Mouse (Mus musculus) midbrain, embryonic 12.5 days (tissue): ENCODE results near the gene Ccdc150. TPM values are rescaled to one million over a fixed set of nuclear protein-coding genes. Genes with fewer than 3 reads are reported as not detected.

Experiments used
- ATAC-seq: fragments of 200-750 bp; cut with Nextera tagmentation; 2 replicates; pipeline ENCODE4 v1.8.0; 2017; ENCODE audit warnings: low read depth, moderate TSS enrichment, moderate library complexity; ENCODE audit not compliant: low FRiP score
- H3K27ac ChIP-seq: fragments of 300-500 bp; sonication (generic); replicated peaks from 2 replicates; pipeline ENCODE4 v1.5.1; 2016; ENCODE audit warnings: mild to moderate bottlenecking
- H3K27me3 ChIP-seq: fragments of 300-500 bp; sonication (generic); 2 replicates; pipeline ENCODE4 v1.6.1; 2016; ENCODE audit warnings: mild to moderate bottlenecking
- H3K36me3 ChIP-seq: fragments of 300-500 bp; sonication (generic); 2 replicates; pipeline ENCODE4 v1.6.1; 2016
- H3K4me1 ChIP-seq: fragments of 300-500 bp; sonication (generic); 2 replicates; pipeline ENCODE4 v1.6.1; 2016
- H3K4me2 ChIP-seq: fragments of 300-500 bp; sonication (generic); replicated peaks from 2 replicates; pipeline ENCODE4 v1.6.1; 2016; ENCODE audit warnings: mild to moderate bottlenecking, moderate library complexity
- H3K4me3 ChIP-seq: fragments of 300-500 bp; sonication (generic); 2 replicates; pipeline ENCODE4 v1.5.1; 2016; ENCODE audit warnings: mild to moderate bottlenecking
- H3K9ac ChIP-seq: fragments of 300-500 bp; sonication (generic); replicated peaks from 2 replicates; pipeline ENCODE4 v1.6.1; 2016; ENCODE audit warnings: mild to moderate bottlenecking, moderate library complexity
- H3K9me3 ChIP-seq: fragments of 300-500 bp; sonication (generic); 2 replicates; pipeline ENCODE4 v1.6.1; 2016; ENCODE audit warnings: mild to moderate bottlenecking
- WGBS: fragments of 180-500 bp; shearing (Covaris S2); methylation state at CpG from one replicate; pipeline ENCODE4 v1.1.7; 2016; 5-methylcytosine and 5-hydroxymethylcytosine counted together
- polyA plus RNA-seq: library from polyadenylated mRNA; unstranded; fragments of >200 nt; fragmentation: Nextera tagmentation; extraction: Ambion mirVana; gene quantifications from 2 replicates; pipeline ENCODE4 v1.2.1, GENCODE M21; 2016

Ccdc150 gene
- polyA plus RNA-seq = 0.40 and 0.63 TPM in 2 replicates

- H3K27me3 ChIP-seq = no peaks in the 10 kb centered on the region
- peak within 1 kb of the TSS; percentile 73 for H3K4me2 ChIP-seq
- no peaks in the 10 kb centered on the region for H3K36me3 ChIP-seq
- 19% methylated on average over 33 of the region's 33 CpGs for WGBS
- H3K4me1 ChIP-seq = peaks cover 8% of the 10 kb centered on the region
- H3K4me3 ChIP-seq = peak within 1 kb of the TSS; percentile 63
- peak within 1 kb of the TSS; percentile 54; the same call in 1 of the 2 replicates for H3K9ac ChIP-seq
- ATAC-seq = peak; percentile 100
- no peaks in the 10 kb centered on the region for H3K9me3 ChIP-seq
- H3K27ac ChIP-seq = no peak within 1 kb of the TSS
Observed at GRCm38 (mm10) chr1:54250158-54250866, at the start of gene Ccdc150. Gene Ccdc150 (plus strand): TSS chr1:54250683.

GRCm38 (mm10) chr1:54220273-54220672 lies 30.2 kb upstream of the Ccdc150 start:
- WGBS = 94% methylated on average over 3 of the region's 3 CpGs
- H3K4me1 ChIP-seq = no peaks in the 10 kb centered on the region

GRCm38 (mm10) chr1:54242722-54243121 lies 7.8 kb upstream of the Ccdc150 start:
- Histone ChIP-seq H3K4me2 (no peak overlapping the region), H3K27ac (no peak overlapping the region), H3K9ac (no peak overlapping the region), H3K4me1 (no peaks in the 10 kb centered on the region), H3K36me3 (no peaks in the 10 kb centered on the region), H3K27me3 (no peaks in the 10 kb centered on the region), H3K4me3 (no peak overlapping the region), H3K9me3 (no peaks in the 10 kb centered on the region)
- ATAC-seq = no peak
- 93% methylated on average over 4 of the region's 4 CpGs for WGBS

More at GRCm38 (mm10) chr1:54220273-54220672, 30.2 kb upstream of the Ccdc150 start:
- H3K27ac ChIP-seq = no peak overlapping the region
- H3K4me3 ChIP-seq = no peak overlapping the region
- ATAC-seq = no peak
- no peak overlapping the region for H3K9ac ChIP-seq
- H3K27me3 ChIP-seq = no peaks in the 10 kb centered on the region
- H3K36me3 ChIP-seq = no peaks in the 10 kb centered on the region
- no peaks in the 10 kb centered on the region for H3K9me3 ChIP-seq
- no peak overlapping the region for H3K4me2 ChIP-seq

- no peak for ATAC-seq
- Histone ChIP-seq H3K36me3 (no peaks in the 10 kb centered on the region), H3K9ac (no peak overlapping the region), H3K27ac (no peak overlapping the region), H3K4me3 (no peak overlapping the region), H3K4me1 (no peaks in the 10 kb centered on the region), H3K4me2 (no peak overlapping the region), H3K27me3 (no peaks in the 10 kb centered on the region), H3K9me3 (no peaks in the 10 kb centered on the region)
- 73% methylated on average over 3 of the region's 3 CpGs for WGBS
Observed at GRCm38 (mm10) chr1:54275552-54275951, 25.1 kb downstream of the Ccdc150 start.

GRCm38 (mm10) chr1:54279628-54280027 lies 29.1 kb downstream of the Ccdc150 start:
- no peak for ATAC-seq
- no peak overlapping the region for H3K27ac ChIP-seq
- no peaks in the 10 kb centered on the region for H3K27me3 ChIP-seq
- no peak overlapping the region for H3K4me2 ChIP-seq
- H3K4me1 ChIP-seq = no peaks in the 10 kb centered on the region
- H3K9me3 ChIP-seq = no peaks in the 10 kb centered on the region
- H3K4me3 ChIP-seq = no peak overlapping the region
- H3K9ac ChIP-seq = no peak overlapping the region
- WGBS = 80% methylated on average over 1 of the region's 1 CpGs
- no peaks in the 10 kb centered on the region for H3K36me3 ChIP-seq

GRCm38 (mm10) chr1:54280651-54281050 lies 30.2 kb downstream of the Ccdc150 start:
- 89% methylated on average over 3 of the region's 3 CpGs for WGBS
- no peaks in the 10 kb centered on the region for H3K9me3 ChIP-seq
- ATAC-seq = no peak
- no peaks in the 10 kb centered on the region for H3K36me3 ChIP-seq
- H3K27me3 ChIP-seq = no peaks in the 10 kb centered on the region
- no peak overlapping the region for H3K27ac ChIP-seq
- H3K9ac ChIP-seq = no peak overlapping the region
- no peak overlapping the region for H3K4me2 ChIP-seq
- H3K4me3 ChIP-seq = no peak overlapping the region
- no peaks in the 10 kb centered on the region for H3K4me1 ChIP-seq

GRCm38 (mm10) chr1:54306404-54306803 lies 55.9 kb downstream of the Ccdc150 start:
- Histone ChIP-seq H3K27ac (no peak overlapping the region), H3K9ac (no peak overlapping the region), H3K4me3 (no peak overlapping the region), H3K4me1 (no peaks in the 10 kb centered on the region), H3K27me3 (no peaks in the 10 kb centered on the region), H3K36me3 (no peaks in the 10 kb centered on the region), H3K9me3 (no peaks in the 10 kb centered on the region), H3K4me2 (no peak overlapping the region)
- no peak for ATAC-seq
- WGBS = 87% methylated on average over 2 of the region's 2 CpGs

- no peak overlapping the region for H3K9ac ChIP-seq
- 93% methylated on average over 2 of the region's 2 CpGs for WGBS
- no peak overlapping the region for H3K4me2 ChIP-seq
- no peak for ATAC-seq
- no peak overlapping the region for H3K4me3 ChIP-seq
- H3K4me1 ChIP-seq = no peaks in the 10 kb centered on the region
- peaks cover 9% of the 10 kb centered on the region; the same call in 1 of the 2 replicates for H3K9me3 ChIP-seq
- no peak overlapping the region for H3K27ac ChIP-seq
- no peaks in the 10 kb centered on the region for H3K27me3 ChIP-seq
- no peaks in the 10 kb centered on the region for H3K36me3 ChIP-seq
Observed at GRCm38 (mm10) chr1:54326647-54327046, 76.2 kb downstream of the Ccdc150 start.

- Histone ChIP-seq H3K36me3 (no peaks in the 10 kb centered on the region), H3K4me3 (no peak overlapping the region), H3K27me3 (no peaks in the 10 kb centered on the region), H3K4me2 (no peak overlapping the region), H3K9me3 (peaks cover 9% of the 10 kb centered on the region; the same call in 1 of the 2 replicates), H3K4me1 (no peaks in the 10 kb centered on the region), H3K27ac (no peak overlapping the region), H3K9ac (no peak overlapping the region)
- 91% methylated on average over 6 of the region's 6 CpGs for WGBS
- ATAC-seq = no peak
Observed at GRCm38 (mm10) chr1:54327876-54328545, 77.5 kb downstream of the Ccdc150 start.

- H3K9ac ChIP-seq = no peak overlapping the region
- H3K4me2 ChIP-seq = no peak overlapping the region
- H3K36me3 ChIP-seq = no peaks in the 10 kb centered on the region
- no peaks in the 10 kb centered on the region for H3K4me1 ChIP-seq
- no peaks in the 10 kb centered on the region for H3K9me3 ChIP-seq
- no peak overlapping the region for H3K27ac ChIP-seq
- no peak for ATAC-seq
- no peaks in the 10 kb centered on the region for H3K27me3 ChIP-seq
- WGBS = 54% methylated on average over 4 of the region's 4 CpGs
- H3K4me3 ChIP-seq = no peak overlapping the region
Observed at GRCm38 (mm10) chr1:54332988-54333387, 82.5 kb downstream of the Ccdc150 start.

GRCm38 (mm10) chr1:54354786-54355185 lies 104.3 kb downstream of the Ccdc150 start:
- Histone ChIP-seq H3K4me1 (no peaks in the 10 kb centered on the region), H3K27me3 (no peaks in the 10 kb centered on the region), H3K4me3 (no peak overlapping the region), H3K27ac (no peak overlapping the region), H3K9me3 (no peaks in the 10 kb centered on the region), H3K9ac (no peak overlapping the region), H3K36me3 (no peaks in the 10 kb centered on the region), H3K4me2 (no peak overlapping the region)
- 93% methylated on average over 4 of the region's 4 CpGs for WGBS
- no peak for ATAC-seq

GRCm38 (mm10) chr1:54355485-54355884 lies 105.0 kb downstream of the Ccdc150 start:
- H3K4me2 ChIP-seq = no peak overlapping the region
- ATAC-seq = no peak
- H3K27me3 ChIP-seq = no peaks in the 10 kb centered on the region
- no peaks in the 10 kb centered on the region for H3K9me3 ChIP-seq
- no peak overlapping the region for H3K27ac ChIP-seq
- WGBS = 83% methylated on average over 5 of the region's 5 CpGs
- H3K4me3 ChIP-seq = no peak overlapping the region
- no peak overlapping the region for H3K9ac ChIP-seq
- no peaks in the 10 kb centered on the region for H3K36me3 ChIP-seq
- H3K4me1 ChIP-seq = no peaks in the 10 kb centered on the region
